In the genomic region with DNA sequence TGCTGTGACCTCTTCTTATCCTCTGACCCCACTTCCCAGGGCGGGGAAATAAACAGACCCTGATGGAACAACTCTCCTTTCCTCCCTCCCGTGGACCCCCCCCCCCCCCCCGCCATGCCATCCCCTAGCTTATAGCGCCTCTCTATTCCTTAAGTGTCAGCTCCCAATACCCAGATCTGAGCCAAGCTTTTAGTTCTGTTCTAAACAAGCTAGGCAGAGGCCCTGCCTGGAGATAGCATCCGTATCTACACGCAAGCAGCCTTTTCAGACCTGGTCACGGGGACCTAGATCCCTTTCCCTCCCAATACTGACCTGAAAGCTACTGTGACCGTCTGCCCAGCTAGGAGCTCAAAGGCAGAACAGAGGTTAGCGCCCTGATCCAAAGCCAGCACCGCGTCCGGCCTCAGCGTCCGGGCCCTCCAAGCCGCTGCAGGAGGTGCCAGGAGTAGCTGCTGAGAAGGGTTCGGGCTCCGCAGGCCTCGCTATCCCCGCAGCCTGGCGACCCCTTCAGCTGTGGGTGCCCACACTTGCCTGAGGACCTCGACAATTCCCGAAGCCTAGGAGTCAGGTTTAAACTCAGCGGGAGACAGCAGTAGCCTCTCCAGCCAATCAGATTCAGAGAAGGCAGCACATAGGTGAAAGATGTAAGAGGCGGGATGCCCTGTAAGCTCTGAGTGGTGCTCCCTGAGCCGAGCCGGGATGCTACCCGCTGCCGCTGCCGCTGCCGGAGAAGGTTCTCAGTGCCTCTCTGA, we compare ENCODE assay signal across 9 mouse cellular contexts. TPM values are rescaled to one million over a fixed set of nuclear protein-coding genes. Genes with fewer than 3 reads are reported as not detected.
DNase-seq lines count a peak whose midpoint lies in the region; ATAC-seq lines count a peak whose summit lies in the region.
"Had no signal": no experiment of that assay in that cellular context is flagged by ENCODE, and none has a peak within 500 bp of the region (broad histone marks: within the 10 kb centered on the region; RNA-seq: fewer than 3 reads in every experiment).

Gene Sgo2b (minus strand): TSS at position 623 of the 752 bp plus-strand sequence.

- peaks cover 0 to 6% of the 10 kb centered on the region in 2 experiments; a peak in 1 of 4 replicates for H3K4me1 ChIP-seq in heart, embryonic 14.5 days (ENCODE audit: control insufficient read depth in 2 of 2, insufficient read depth in 2 of 2, low read length in 2 of 2)
- H3K4me1 ChIP-seq in forebrain, embryonic 14.5 days (ENCODE audit: control insufficient read depth, insufficient read depth, low read length), result peaks cover 6% of the 10 kb centered on the region; the same call in 1 of the 2 replicates
- no peaks in the 10 kb centered on the region for H3K4me1 ChIP-seq in midbrain, embryonic 11.5 days (ENCODE audit: control insufficient read depth, insufficient read depth, low read length)

- H3K4me2 ChIP-seq in heart, embryonic 14.5 days (ENCODE audit: low read length), result peak within 1 kb of the TSS; percentile 67
- peak within 1 kb of the TSS; percentile 68 for H3K4me2 ChIP-seq in forebrain, embryonic 14.5 days (ENCODE audit: low read length)
- H3K4me2 ChIP-seq in midbrain, embryonic 11.5 days, result peak within 1 kb of the TSS; percentile 63

- no peak for DNase-seq in heart, postnatal 10 days
- peak; percentile 68 for DNase-seq in ZHBTc4 (ENCODE audit: low read depth, low spot score)
- peak; percentile 37 for DNase-seq in forebrain, embryonic 14.5 days (ENCODE audit: low spot score)
- peak; percentile 91 for DNase-seq in midbrain, embryonic 11.5 days (ENCODE audit: low spot score, missing footprints)
- DNase-seq in adrenal gland, postnatal 14 days, result no peak
- DNase-seq in kidney, adult 11 months, result no peak

- 4% methylated on average over 29 of the region's 30 CpGs for WGBS in heart, embryonic 14.5 days
- 7% methylated on average over 28 of the region's 30 CpGs for WGBS in forebrain, embryonic 14.5 days
- WGBS in midbrain, embryonic 11.5 days, result 8% methylated on average over 30 of the region's 30 CpGs

- H3K4me3 ChIP-seq in heart, embryonic 14.5 days (ENCODE audit: control insufficient read depth in 1 of 2, insufficient read depth in 1 of 2, low read depth in 1 of 2, low read length in 2 of 2), result peak within 1 kb of the TSS; percentile 31 to 36
- H3K4me3 ChIP-seq in forebrain, embryonic 14.5 days (ENCODE audit: low read depth, low read length), result peak within 1 kb of the TSS; percentile 29
- H3K4me3 ChIP-seq in midbrain, embryonic 11.5 days (ENCODE audit: low read depth, low read length), result peak within 1 kb of the TSS; percentile 29

- intact Hi-C loops in heart, postnatal 10 days (cut with DNase I), result no loop called here

- H3K9me3 ChIP-seq in heart, embryonic 14.5 days (ENCODE audit: control insufficient read depth, low read length), result no peaks in the 10 kb centered on the region
- no peaks in the 10 kb centered on the region for H3K9me3 ChIP-seq in forebrain, embryonic 14.5 days (replicated peaks; ENCODE audit: control insufficient read depth, low read length)
- H3K9me3 ChIP-seq in midbrain, embryonic 11.5 days (ENCODE audit: control insufficient read depth, low read length), result no peaks in the 10 kb centered on the region

- no peaks in the 10 kb centered on the region for H3K27me3 ChIP-seq in heart, embryonic 14.5 days (ENCODE audit: control insufficient read depth, insufficient read depth, low read length)
- no peaks in the 10 kb centered on the region for H3K27me3 ChIP-seq in forebrain, embryonic 14.5 days (replicated peaks; ENCODE audit: control insufficient read depth, insufficient read depth, low read length)
- no peaks in the 10 kb centered on the region for H3K27me3 ChIP-seq in midbrain, embryonic 11.5 days (ENCODE audit: control insufficient read depth, insufficient read depth, low read length)

- H3K36me3 ChIP-seq in heart, embryonic 14.5 days (ENCODE audit: control insufficient read depth, insufficient read depth, low read length), result no peaks in the 10 kb centered on the region
- no peaks in the 10 kb centered on the region for H3K36me3 ChIP-seq in forebrain, embryonic 14.5 days (ENCODE audit: control insufficient read depth, insufficient read depth, low read length)
- no peaks in the 10 kb centered on the region for H3K36me3 ChIP-seq in midbrain, embryonic 11.5 days (ENCODE audit: control insufficient read depth, insufficient read depth, low read length)
- H3K36me3 ChIP-seq: G1E had no signal

- ATAC-seq in heart, embryonic 14.5 days (ENCODE audit: insufficient number of reproducible peaks, insufficient read depth, low FRiP score, low read depth), result 0 out of 2 replicates have a peak, but pooled peaks have one; percentile 21
- peak; percentile 83 for ATAC-seq in forebrain, embryonic 14.5 days
- peak; percentile 89 for ATAC-seq in midbrain, embryonic 11.5 days (ENCODE audit: low FRiP score)
- ATAC-seq in megakaryocyte progenitor cell, adult 5-6 weeks (replicated peaks; ENCODE audit: poor library complexity), result no peak

- no peak within 1 kb of the TSS for H3K27ac ChIP-seq in heart, embryonic 14.5 days (replicated peaks in 1 of 2; ENCODE audit: control insufficient read depth in 1 of 2, insufficient read depth in 1 of 2, low read depth in 2 of 2, low read length in 2 of 2)
- no peak within 1 kb of the TSS for H3K27ac ChIP-seq in forebrain, embryonic 14.5 days (ENCODE audit: low read depth, low read length)
- H3K27ac ChIP-seq in midbrain, embryonic 11.5 days (ENCODE audit: low read depth, low read length), result no peak within 1 kb of the TSS

- 0 out of 2 replicates have a peak within 1 kb of the TSS, but pooled peaks have one; percentile 19 for H3K9ac ChIP-seq in heart, embryonic 14.5 days (ENCODE audit: low read length)
- peak within 1 kb of the TSS; percentile 53 for H3K9ac ChIP-seq in forebrain, embryonic 14.5 days (ENCODE audit: low read length)
- peak within 1 kb of the TSS; percentile 45; the same call in 1 of the 2 replicates for H3K9ac ChIP-seq in midbrain, embryonic 11.5 days (ENCODE audit: low read length)

RNA-seq across cellular contexts. Expression of gene Sgo2b, which starts in this region (rescaled TPM):
- not detected in 2 replicates for polyA plus RNA-seq in heart, embryonic 14.5 days (2014; fragmentation: Nextera tagmentation; extraction: Ambion mirVana)
- not detected for total RNA-seq in heart, postnatal 10 days (2021)
- polyA plus RNA-seq in forebrain, embryonic 14.5 days (2014; fragmentation: Nextera tagmentation; extraction: Ambion mirVana), result not detected in 2 replicates
- 0.04 TPM in 1 of 2 replicates, not detected in the other for polyA plus RNA-seq in midbrain, embryonic 11.5 days (2014; fragmentation: Nextera tagmentation; extraction: Ambion mirVana)
- not detected in 2 replicates for total RNA-seq in adrenal gland, postnatal 14 days (2021)
- not detected in 2 replicates for total RNA-seq in megakaryocyte progenitor cell, adult 5-6 weeks (2015)
- total RNA-seq in megakaryocyte progenitor cell, adult 5-6 weeks (2017), result not detected in 2 replicates
- polyA plus RNA-seq: G1E had no signal

Comparison
In these comparisons a context has a peak if more than half of its experiments do, and no peak if none do; other contexts are left out.
1. Peak in ATAC-seq, H3K4me3 ChIP-seq, H3K9ac ChIP-seq and H3K4me2 ChIP-seq in heart, embryonic 14.5 days; RNA of the gene not detected or under 1 TPM.
2. Peak in DNase-seq, ATAC-seq, H3K4me3 ChIP-seq, H3K9ac ChIP-seq and H3K4me2 ChIP-seq in forebrain, embryonic 14.5 days; RNA of the gene not detected or under 1 TPM.
3. Peak in DNase-seq, ATAC-seq, H3K4me3 ChIP-seq, H3K9ac ChIP-seq and H3K4me2 ChIP-seq in midbrain, embryonic 11.5 days; RNA of the gene not detected or under 1 TPM.